Mouse (Mus musculus) embryonic fibroblast, embryonic 13.5 days (primary cell): Measurements from ENCODE around the gene Olfr766-ps1.

Experiments
- CTCF ChIP-seq: IDR thresholded peaks from 2 replicates; pipeline ENCODE4 v1.5.1; 2011; ENCODE audit warnings: mild to moderate bottlenecking, control low read depth, low read length, moderate library complexity, borderline replicate concordance; ENCODE audit not compliant: insufficient read depth
- POLR2A ChIP-seq: IDR thresholded peaks from 2 replicates; pipeline ENCODE4 v1.6.1; 2011; ENCODE audit warnings: low read depth, mild to moderate bottlenecking, control low read depth, low read length, moderate library complexity

DNA sequence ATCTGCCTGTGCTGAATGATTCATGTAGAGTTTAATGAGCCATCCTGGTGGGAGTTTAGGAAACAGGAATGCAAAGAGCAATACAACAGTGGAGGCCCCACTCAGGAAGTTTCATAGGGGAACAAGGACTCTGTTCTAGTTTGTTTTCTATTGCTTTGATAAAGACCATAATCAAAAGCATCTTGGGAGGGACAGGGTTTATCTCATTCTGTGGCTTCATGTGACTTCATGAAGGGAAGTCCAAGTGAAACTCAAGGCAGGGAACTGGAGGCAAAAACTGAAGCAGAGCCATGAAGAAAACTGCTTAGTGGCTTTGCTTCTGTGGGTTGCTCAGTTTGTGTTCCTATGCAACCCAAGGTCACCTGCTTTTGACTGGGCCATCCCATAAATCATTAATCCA is 54.3 kb downstream of the Olfr766-ps1 start:
- TF ChIP-seq CTCF (no peak), POLR2A (no peak)
